Mouse (Mus musculus): ENCODE results near the gene Sh3bp2. TPM values are rescaled to one million over a fixed set of nuclear protein-coding genes. Genes with fewer than 3 reads are reported as not detected.

Sh3bp2 gene
- 20.6 and 30.0 TPM in 2 replicates for polyA plus RNA-seq (2012)

DNA sequence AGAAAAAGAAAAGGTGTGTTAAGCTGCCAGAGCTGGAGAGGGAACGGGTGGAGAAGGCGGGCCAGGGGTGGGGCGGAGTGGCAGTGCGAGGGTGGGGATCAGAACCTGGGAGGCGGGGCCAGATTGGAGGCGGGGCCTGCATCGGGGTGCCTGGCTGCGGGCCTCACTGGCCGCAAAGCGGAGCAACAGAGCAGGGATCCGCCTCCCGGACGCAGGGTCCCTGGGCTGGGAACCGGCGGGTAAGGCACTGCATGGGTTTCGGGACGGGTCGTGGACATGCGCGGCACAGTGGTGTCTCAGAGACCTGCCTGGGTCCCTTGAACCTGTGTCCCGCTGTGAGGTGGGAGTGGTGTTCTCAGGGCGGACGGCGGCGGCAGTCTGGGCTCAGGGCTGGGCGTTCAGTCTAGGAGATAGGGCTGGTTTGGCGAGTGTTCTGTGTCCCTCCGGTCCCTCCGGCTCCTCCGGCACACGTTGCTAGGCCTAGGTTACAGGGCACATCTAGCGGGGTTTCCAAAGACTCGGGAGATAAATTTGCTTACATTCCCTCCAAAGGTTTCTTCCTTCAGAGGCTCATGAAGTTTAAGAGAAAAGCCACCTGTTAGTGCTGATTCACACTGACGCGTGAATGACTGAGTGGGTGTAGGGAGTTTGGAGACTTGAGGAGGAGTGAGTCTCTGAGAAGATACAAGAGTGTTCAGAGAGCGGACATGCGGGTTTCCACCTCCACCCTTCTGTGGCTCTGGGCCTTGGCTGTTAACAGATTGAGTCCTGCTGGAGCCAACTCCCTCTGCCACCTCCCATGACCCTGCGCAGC lies at the start of gene Sh3bp2:
Sh3bp2 (plus strand) TSS at position 176 of the 814 bp plus-strand sequence.

GRCm38 (mm10) chr5:34513466-34514217 lies 12.0 kb upstream of the Sh3bp2 start, which contains the start of gene Tnip2:
Gene Tnip2, minus strand, starts transcription at chr5:34513991.

DNA sequence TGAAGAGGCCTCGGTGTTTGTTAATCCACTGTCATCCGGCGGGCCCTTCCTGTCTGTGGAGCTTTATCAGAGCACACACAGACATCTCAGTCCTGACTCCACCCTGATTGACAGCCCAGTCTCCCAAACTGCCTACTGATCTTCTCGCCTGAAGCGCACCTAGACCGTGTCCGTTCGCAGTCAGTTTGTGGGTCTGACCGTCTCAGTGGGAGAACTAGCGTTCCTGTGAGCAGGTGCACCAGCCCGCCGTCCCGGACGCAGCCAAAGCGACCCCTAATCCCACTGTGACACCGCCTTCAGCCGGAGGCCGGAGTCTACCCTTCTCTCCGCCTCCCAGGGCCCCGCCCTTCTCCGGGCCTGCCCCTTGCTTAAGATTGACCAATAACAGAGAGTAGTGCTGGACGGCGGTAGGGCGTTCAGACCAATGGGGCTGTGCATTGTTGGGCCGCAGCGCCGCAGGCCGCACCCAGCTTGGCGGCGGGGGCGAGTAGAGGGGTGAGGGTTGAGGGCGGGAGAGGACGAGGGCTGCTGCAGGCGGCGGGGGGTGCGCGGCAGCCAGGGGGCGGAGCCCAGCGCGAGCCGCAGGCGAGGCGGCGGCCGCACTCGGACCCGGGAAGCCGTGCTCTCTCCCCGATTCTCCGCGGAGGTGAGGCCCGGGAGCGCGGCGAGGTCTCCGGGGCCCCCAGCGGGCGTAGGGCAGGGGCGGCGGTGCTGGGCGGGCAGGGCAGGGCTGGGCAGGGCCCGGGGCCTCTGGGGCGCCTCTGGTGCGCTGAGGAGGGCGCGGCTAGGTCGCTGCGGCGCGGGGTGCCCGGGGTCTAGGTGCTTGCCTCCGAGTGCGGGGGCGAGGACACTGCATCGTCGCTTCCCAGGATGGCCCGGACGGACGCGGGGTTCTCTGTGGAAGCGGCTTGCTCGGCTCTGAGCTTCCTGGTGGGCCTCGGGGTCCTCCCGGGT lies 47.9 kb downstream of the Sh3bp2 start, which contains the start of gene Add1:
Add1 (plus strand) TSS at position 397 of the 954 bp plus-strand sequence.

Other genes starting within 250 kb of the Sh3bp2 start
- gene Zfyve28, start 237.4 kb upstream of the Sh3bp2 start, polyA plus RNA-seq (2012) = 0.10 and 0.26 TPM in 2 replicates
- not detected in 2 replicates for gene Cfap99, start 237.2 kb upstream of the Sh3bp2 start, polyA plus RNA-seq (2012)
- 33.3 and 33.4 TPM in 2 replicates for gene Rnf4, start 189.5 kb upstream of the Sh3bp2 start, polyA plus RNA-seq (2012)
- 14.9 and 17.1 TPM in 2 replicates for gene Fam193a, start 155.9 kb upstream of the Sh3bp2 start, polyA plus RNA-seq (2012)
- 11.3 and 16.4 TPM in 2 replicates for gene Tnip2, start 11.8 kb upstream of the Sh3bp2 start, polyA plus RNA-seq (2012)
- gene Add1, start 47.8 kb downstream of the Sh3bp2 start, polyA plus RNA-seq (2012) = 253 and 289 TPM in 2 replicates
- 482 and 553 TPM in 2 replicates for gene Mfsd10, start 111.4 kb downstream of the Sh3bp2 start, polyA plus RNA-seq (2012)
- gene Nop14, start 134.3 kb downstream of the Sh3bp2 start, polyA plus RNA-seq (2012) = 28.7 and 40.5 TPM in 2 replicates
- gene Grk4, start 134.5 kb downstream of the Sh3bp2 start, polyA plus RNA-seq (2012) = 0.59 and 1.1 TPM in 2 replicates
- gene Htt, start 235.9 kb downstream of the Sh3bp2 start, polyA plus RNA-seq (2012) = 3.5 and 3.8 TPM in 2 replicates